Mouse (Mus musculus) embryonic facial prominence, embryonic 14.5 days (tissue): ENCODE results near the gene Wif1. TPM values are rescaled to one million over a fixed set of nuclear protein-coding genes. Genes with fewer than 3 reads are reported as not detected.
A peak's percentile ranks its signal among the peaks of the same experiment; 100 is the strongest.

Experiments
- ATAC-seq: fragments of 200-750 bp; cut with Nextera tagmentation; 2 replicates; pipeline ENCODE4 v1.8.0; 2017; ENCODE audit warnings: low read depth, moderate number of reproducible peaks, moderate TSS enrichment
- DNase-seq: peaks from one replicate; pipeline ENCODE4 v3.0.0-alpha.2; 2015; ENCODE audit warnings: low spot score
- H3K27ac ChIP-seq: fragments of 300-500 bp; sonication (generic); replicated peaks from 2 replicates; pipeline ENCODE4 v1.5.1; 2014; ENCODE audit warnings: low read depth, mild to moderate bottlenecking, low read length, moderate library complexity
- H3K27me3 ChIP-seq: fragments of 300-500 bp; sonication (generic); replicated peaks from 2 replicates; pipeline ENCODE4 v1.6.1; 2014; ENCODE audit warnings: low read length; ENCODE audit not compliant: control insufficient read depth, insufficient read depth
- H3K36me3 ChIP-seq: fragments of 300-500 bp; sonication (generic); 2 replicates; pipeline ENCODE4 v1.6.1; 2014; ENCODE audit warnings: low read length, mixed read lengths; ENCODE audit not compliant: control insufficient read depth, insufficient read depth
- H3K4me1 ChIP-seq: fragments of 300-500 bp; sonication (generic); 2 replicates; pipeline ENCODE4 v1.6.1; 2014; ENCODE audit warnings: antibody characterized with exemption, low read length; ENCODE audit not compliant: control insufficient read depth, insufficient read depth
- H3K4me2 ChIP-seq: fragments of 300-500 bp; sonication (generic); 2 replicates; pipeline ENCODE4 v1.6.1; 2014; ENCODE audit warnings: low read depth, mild to moderate bottlenecking, low read length, moderate library complexity, mixed read lengths
- H3K4me3 ChIP-seq: fragments of 300-500 bp; sonication (generic); 2 replicates; pipeline ENCODE4 v1.5.1; 2014; ENCODE audit warnings: low read depth, mild to moderate bottlenecking, low read length
- H3K9ac ChIP-seq: fragments of 300-500 bp; sonication (generic); 2 replicates; pipeline ENCODE4 v1.6.1; 2014; ENCODE audit warnings: low read depth, mild to moderate bottlenecking, low read length, moderate library complexity, mixed read lengths
- H3K9me3 ChIP-seq: fragments of 300-500 bp; sonication (generic); 2 replicates; pipeline ENCODE4 v1.6.1; 2016; ENCODE audit warnings: low read length; ENCODE audit not compliant: control insufficient read depth
- WGBS: fragments of 180-500 bp; shearing (Covaris S2); extraction: QIAGEN DNeasy Blood & Tissue Kit; methylation state at CpG from one replicate; pipeline ENCODE4 v1.1.7; 2014; 5-methylcytosine and 5-hydroxymethylcytosine counted together
- polyA plus RNA-seq: library from polyadenylated mRNA; unstranded; fragments of >200 nt; fragmentation: Nextera tagmentation; extraction: Ambion mirVana; gene quantifications from 2 replicates; pipeline ENCODE4 v1.2.1, GENCODE M21; 2014

Wif1 gene
- polyA plus RNA-seq, 1 experiment from 2014 or later = 68.3 TPM

DNA sequence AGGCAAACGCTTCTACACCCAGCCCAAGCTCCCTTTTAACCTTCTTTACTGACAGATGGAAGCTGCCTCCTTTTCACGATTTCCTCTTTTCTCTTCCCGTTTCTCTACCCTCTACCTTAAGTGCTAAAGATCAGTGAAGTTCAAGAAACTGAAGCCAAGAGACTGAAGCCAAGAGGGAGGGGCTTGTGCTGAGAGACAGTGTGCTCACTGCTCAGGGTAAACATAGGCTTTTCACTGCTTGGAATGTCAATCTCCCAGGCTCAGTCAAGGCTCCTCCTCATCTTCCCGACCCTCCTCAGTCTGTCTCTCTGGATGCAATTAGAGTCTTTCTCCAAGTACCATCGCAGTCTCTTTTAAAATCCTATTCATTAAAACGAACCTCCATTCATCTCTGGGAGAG lies 55.6 kb downstream of the Wif1 start:
- H3K27ac ChIP-seq = no peak overlapping the region
- no peaks in the 10 kb centered on the region for H3K36me3 ChIP-seq
- H3K4me1 ChIP-seq = 0 out of 2 replicates have a peak, but pooled peaks cover 13% of the 10 kb centered on the region
- peak overlapping the region; percentile 33 for H3K4me2 ChIP-seq
- no peaks in the 10 kb centered on the region for H3K27me3 ChIP-seq
- peak overlapping the region; percentile 5; the same call in 1 of the 2 replicates for H3K9ac ChIP-seq
- H3K9me3 ChIP-seq = no peaks in the 10 kb centered on the region
- ATAC-seq (peak; percentile 72; the same call in 1 of the 2 replicates), DNase-seq (peak; percentile 73)
- peak overlapping the region; percentile 8; the same call in 1 of the 2 replicates for H3K4me3 ChIP-seq
- 2% methylated on average over 6 of the region's 6 CpGs for WGBS

GRCm38 (mm10) chr10:121090006-121090405 lies 56.2 kb downstream of the Wif1 start:
- 21% methylated on average over 8 of the region's 8 CpGs for WGBS
- no peak for DNase-seq
- H3K4me2 ChIP-seq = peak overlapping the region; percentile 33
- no peaks in the 10 kb centered on the region for H3K36me3 ChIP-seq
- H3K9me3 ChIP-seq = no peaks in the 10 kb centered on the region
- no peaks in the 10 kb centered on the region for H3K27me3 ChIP-seq
- 0 out of 2 replicates have a peak, but pooled peaks cover 13% of the 10 kb centered on the region for H3K4me1 ChIP-seq
- H3K27ac ChIP-seq = no peak overlapping the region
- peak overlapping the region; percentile 10; the same call in 1 of the 2 replicates for H3K4me3 ChIP-seq
- H3K9ac ChIP-seq = no peak overlapping the region
- no peak for ATAC-seq

DNA sequence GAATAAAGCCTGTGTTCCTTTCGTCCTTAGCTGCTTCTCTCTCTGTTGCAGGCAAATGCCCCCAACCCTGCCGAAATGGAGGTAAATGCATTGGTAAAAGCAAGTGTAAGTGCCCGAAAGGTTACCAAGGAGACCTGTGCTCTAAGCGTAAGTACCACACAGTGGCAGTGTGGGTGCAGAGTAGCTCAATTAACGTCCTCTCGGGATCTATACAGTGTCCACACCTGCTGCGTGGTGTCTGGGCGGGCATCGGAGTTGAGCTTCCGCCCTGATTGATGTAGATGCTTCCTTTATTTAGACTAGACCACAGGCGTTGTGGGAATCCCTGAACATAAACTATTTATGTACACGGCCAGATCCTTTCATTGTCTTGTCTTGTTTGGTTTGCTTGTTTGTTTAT lies 62.2 kb downstream of the Wif1 start:
- no peaks in the 10 kb centered on the region for H3K36me3 ChIP-seq
- peaks cover 17% of the 10 kb centered on the region; the same call in 1 of the 2 replicates for H3K4me1 ChIP-seq
- H3K9ac ChIP-seq = no peak overlapping the region
- H3K4me2 ChIP-seq = peak overlapping the region; percentile 18; the same call in 1 of the 2 replicates
- peak; percentile 37 for DNase-seq
- H3K4me3 ChIP-seq = no peak overlapping the region
- WGBS = 59% methylated on average over 12 of the region's 12 CpGs
- H3K27me3 ChIP-seq = no peaks in the 10 kb centered on the region
- 0 out of 2 replicates have a peak, but pooled peaks have one; percentile 57 for ATAC-seq
- 0 out of 2 replicates have a peak overlapping the region, but pooled peaks have one; percentile 25 for H3K27ac ChIP-seq
- no peaks in the 10 kb centered on the region for H3K9me3 ChIP-seq

DNA sequence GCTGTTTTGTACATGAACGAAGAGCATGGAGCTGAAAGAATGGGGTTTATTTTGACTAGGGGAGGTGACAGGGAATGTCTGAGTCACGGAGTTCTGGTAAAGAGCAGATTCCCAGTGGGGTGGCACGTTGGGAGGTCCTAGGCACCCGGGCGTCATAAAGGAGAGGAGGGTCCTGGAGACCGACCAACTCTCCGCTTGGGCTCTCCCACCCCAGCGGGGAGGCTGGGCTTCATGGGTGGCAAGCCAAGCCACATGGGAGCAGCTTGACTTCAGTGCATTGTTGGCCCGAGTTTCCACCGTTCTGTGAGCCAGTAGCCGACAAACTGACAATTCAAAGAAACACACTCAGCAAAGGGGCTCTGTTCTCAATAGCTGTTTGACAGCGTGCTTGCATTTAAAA lies 64.5 kb downstream of the Wif1 start:
- 41% methylated on average over 12 of the region's 12 CpGs for WGBS
- H3K27me3 ChIP-seq = no peaks in the 10 kb centered on the region
- H3K4me2 ChIP-seq = no peak overlapping the region
- DNase-seq (peak; percentile 46), ATAC-seq (no peak)
- no peaks in the 10 kb centered on the region for H3K36me3 ChIP-seq
- peaks cover under 1% of the 10 kb centered on the region; the same call in 1 of the 2 replicates for H3K9me3 ChIP-seq
- peaks cover 17% of the 10 kb centered on the region; the same call in 1 of the 2 replicates for H3K4me1 ChIP-seq
- H3K4me3 ChIP-seq = no peak overlapping the region
- H3K9ac ChIP-seq = no peak overlapping the region
- H3K27ac ChIP-seq = no peak overlapping the region

DNA sequence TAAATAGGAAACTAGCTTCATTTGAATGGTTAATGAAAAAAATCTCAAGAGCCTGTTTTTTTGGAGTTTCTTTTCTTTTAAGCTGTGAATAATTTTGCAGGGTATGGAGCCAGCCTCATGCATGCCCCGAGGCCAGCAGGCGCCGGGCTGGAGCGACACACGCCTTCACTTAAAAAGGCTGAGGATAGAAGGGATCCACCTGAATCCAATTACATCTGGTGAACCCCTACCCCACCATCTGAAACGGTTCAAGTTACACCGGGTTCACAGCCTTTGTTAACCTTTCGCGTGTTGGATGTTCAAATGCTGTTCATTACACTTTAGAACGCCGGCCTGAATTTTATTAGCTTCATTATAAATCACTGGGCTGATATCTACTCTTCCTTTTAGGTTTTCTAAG lies 65.9 kb downstream of the Wif1 start:
- ATAC-seq = no peak
- H3K27ac ChIP-seq = no peak overlapping the region

GRCm38 (mm10) chr10:121116115-121116514 lies 82.4 kb downstream of the Wif1 start:
- H3K9me3 ChIP-seq = no peaks in the 10 kb centered on the region
- H3K9ac ChIP-seq = no peak overlapping the region
- ATAC-seq = no peak
- H3K4me1 ChIP-seq = no peaks in the 10 kb centered on the region
- no peaks in the 10 kb centered on the region for H3K27me3 ChIP-seq
- no peak overlapping the region for H3K27ac ChIP-seq
- DNase-seq = no peak
- H3K4me3 ChIP-seq = no peak overlapping the region
- H3K36me3 ChIP-seq = no peaks in the 10 kb centered on the region
- no peak overlapping the region for H3K4me2 ChIP-seq

More for the DNA sequence above, 65.9 kb downstream of the Wif1 start:
- no peaks in the 10 kb centered on the region for H3K27me3 ChIP-seq
- no peak overlapping the region for H3K4me3 ChIP-seq
- H3K9me3 ChIP-seq = peaks cover 4% of the 10 kb centered on the region; the same call in 1 of the 2 replicates
- WGBS = 16% methylated on average over 11 of the region's 11 CpGs
- H3K4me2 ChIP-seq = no peak overlapping the region
- peaks cover 17% of the 10 kb centered on the region; the same call in 1 of the 2 replicates for H3K4me1 ChIP-seq
- no peaks in the 10 kb centered on the region for H3K36me3 ChIP-seq
- peak; percentile 57 for DNase-seq
- no peak overlapping the region for H3K9ac ChIP-seq

DNA sequence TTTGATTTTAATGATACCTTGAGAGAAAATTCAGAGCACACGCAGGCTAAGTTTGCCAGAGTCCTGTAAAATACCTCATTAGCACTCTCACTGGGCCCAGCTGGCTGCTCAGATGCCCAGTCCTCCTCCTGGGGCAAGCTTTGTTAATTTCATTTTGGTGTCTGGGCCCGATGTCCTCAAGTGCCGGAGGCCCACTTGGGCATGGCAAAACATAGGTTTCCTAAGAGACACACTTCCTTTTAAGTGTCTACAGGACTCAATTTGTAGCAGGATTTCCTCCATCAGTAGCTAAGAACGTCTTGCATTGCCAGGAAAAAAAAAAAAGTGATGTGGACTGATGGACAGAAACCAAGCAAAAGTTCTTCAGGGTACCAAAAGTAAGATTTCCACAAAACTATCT lies 82.9 kb downstream of the Wif1 start:
- ATAC-seq = no peak
- H3K4me1 ChIP-seq = no peaks in the 10 kb centered on the region
- no peak overlapping the region for H3K9ac ChIP-seq
- H3K4me3 ChIP-seq = no peak overlapping the region
- H3K27me3 ChIP-seq = no peaks in the 10 kb centered on the region
- H3K4me2 ChIP-seq = no peak overlapping the region
- H3K36me3 ChIP-seq = no peaks in the 10 kb centered on the region
- H3K27ac ChIP-seq = no peak overlapping the region
- WGBS = 28% methylated on average over 4 of the region's 4 CpGs
- DNase-seq = no peak
- H3K9me3 ChIP-seq = no peaks in the 10 kb centered on the region

- DNase-seq (no peak), ATAC-seq (no peak)
- H3K4me1 ChIP-seq = no peaks in the 10 kb centered on the region
- H3K36me3 ChIP-seq = no peaks in the 10 kb centered on the region
- H3K27ac ChIP-seq = no peak overlapping the region
- whole genome bisulfite sequencing = 91% methylated on average over 6 of the region's 6 CpGs
- H3K9ac ChIP-seq = no peak overlapping the region
- no peak overlapping the region for H3K4me2 ChIP-seq
- no peaks in the 10 kb centered on the region for H3K9me3 ChIP-seq
- no peaks in the 10 kb centered on the region for H3K27me3 ChIP-seq
- H3K4me3 ChIP-seq = no peak overlapping the region
These were observed 87.0 kb downstream of the Wif1 start for GRCm38 (mm10) chr10:121120751-121121150.

DNA sequence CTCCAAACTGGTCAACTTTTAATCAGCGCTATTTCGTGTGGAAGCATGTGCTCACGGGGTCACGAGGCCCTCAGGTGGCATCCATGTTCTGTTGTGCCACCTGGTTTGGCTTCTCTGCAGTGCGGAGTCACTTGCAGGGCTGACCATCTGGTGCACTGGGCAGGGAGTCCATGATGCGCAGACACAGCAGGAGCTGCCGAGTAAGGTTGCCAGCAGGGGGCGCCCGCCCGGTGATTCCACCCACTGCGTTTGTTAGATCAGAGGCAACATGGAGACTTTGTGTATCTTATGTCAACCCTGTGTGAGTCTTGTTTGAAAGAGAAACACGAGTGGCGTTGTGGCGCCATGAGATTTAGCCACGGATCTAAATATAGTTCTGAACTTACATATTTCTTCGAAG lies 90.7 kb downstream of the Wif1 start:
- Histone ChIP-seq H3K9me3 (no peaks in the 10 kb centered on the region), H3K27me3 (no peaks in the 10 kb centered on the region), H3K36me3 (no peaks in the 10 kb centered on the region), H3K27ac (no peak overlapping the region), H3K4me3 (no peak overlapping the region), H3K4me2 (no peak overlapping the region), H3K4me1 (peaks cover 9% of the 10 kb centered on the region; the same call in 1 of the 2 replicates), H3K9ac (no peak overlapping the region)
- DNase-seq (no peak), ATAC-seq (no peak)
- WGBS = 94% methylated on average over 16 of the region's 16 CpGs
